Mouse (Mus musculus) ES-E14 (cell line): ENCODE data around the gene Krt32.

ENCODE experiments used
- CHD2 ChIP-seq: IDR thresholded peaks from 2 replicates; pipeline ENCODE4 v1.6.1; 2014; ENCODE audit warnings: mild to moderate bottlenecking, low read depth, low read length, inconsistent platforms
- HCFC1 ChIP-seq: IDR thresholded peaks from 2 replicates; pipeline ENCODE4 v1.6.1; 2012; ENCODE audit warnings: low read length, inconsistent platforms, borderline replicate concordance; ENCODE audit not compliant: insufficient read depth
- MAFK ChIP-seq: IDR thresholded peaks from 2 replicates; pipeline ENCODE4 v1.6.1; 2014; ENCODE audit warnings: mild to moderate bottlenecking, low read depth, low read length, inconsistent platforms; ENCODE audit not compliant: insufficient read depth
- ZC3H11A ChIP-seq: IDR thresholded peaks from 2 replicates; pipeline ENCODE4 v1.6.1; 2012; ENCODE audit warnings: low read depth, mild to moderate bottlenecking, inconsistent platforms, low read length, borderline replicate concordance

DNA sequence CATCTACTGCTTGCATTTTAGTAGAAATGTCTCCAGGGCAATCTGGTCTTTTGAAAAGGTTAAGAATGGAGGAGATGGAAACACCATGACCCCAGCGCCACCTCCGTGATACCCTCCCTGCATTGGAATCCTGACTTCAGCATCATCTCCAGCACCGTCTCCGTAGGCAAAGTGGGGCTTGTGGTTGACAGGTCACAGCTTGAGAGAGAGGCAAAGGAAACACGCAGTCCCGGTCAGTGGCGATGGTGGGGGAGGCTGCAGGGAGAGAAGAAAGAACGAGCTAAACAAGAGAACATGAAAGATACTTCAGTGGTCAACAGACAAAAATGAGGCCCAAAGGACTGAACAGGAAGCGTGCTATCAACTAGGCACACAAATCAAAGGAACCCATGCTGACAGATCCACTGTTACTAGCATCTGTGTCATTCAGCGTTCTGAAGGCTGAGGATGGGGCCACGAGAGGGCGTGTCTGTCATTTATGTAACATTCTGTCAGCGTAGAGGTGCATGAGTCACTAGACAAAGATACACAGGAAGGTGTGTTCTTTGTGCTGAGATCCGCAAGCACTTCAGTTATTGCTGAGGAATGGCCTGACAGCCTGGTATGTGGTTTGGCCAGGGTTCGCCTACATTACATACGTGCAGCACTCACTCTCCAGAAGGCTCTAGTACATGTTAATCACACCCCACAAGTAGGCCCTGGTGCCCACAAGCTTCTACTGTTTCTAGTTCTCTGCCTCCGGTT lies 20.6 kb downstream of the Krt32 start:
- TF ChIP-seq CHD2 (no peak), MAFK (no peak), ZC3H11A (no peak), HCFC1 (no peak)
